Mouse (Mus musculus): ENCODE results near the gene Irf3.
A peak's percentile ranks its signal among the peaks of the same experiment; 100 is the strongest.

The Irf3 gene

GRCm38 (mm10) chr7:44974383-44975116 is 22.9 kb upstream of the Irf3 start, which contains the start of gene Cpt1c:
TSS of gene Cpt1c (minus strand) at chr7:44974851.
- peak; percentile 56 for DNase-seq (ENCODE audit: low spot score)

DNA sequence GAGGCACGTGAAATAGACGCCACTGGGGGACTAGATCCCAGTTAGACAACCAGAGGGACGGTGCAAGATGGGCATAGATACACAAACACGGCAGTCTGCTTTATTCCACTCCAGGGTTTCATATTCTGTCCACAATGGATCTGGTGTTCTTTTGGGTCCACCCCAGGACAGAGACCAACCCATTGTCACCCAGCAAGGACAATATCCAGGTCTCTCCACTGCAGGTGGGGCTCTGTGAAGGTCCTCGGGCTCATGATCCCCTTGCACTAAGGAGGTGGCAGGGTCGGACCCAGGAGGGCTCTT is 22.4 kb upstream of the Irf3 start:
- no peak for DNase-seq (ENCODE audit: low spot score)

DNA sequence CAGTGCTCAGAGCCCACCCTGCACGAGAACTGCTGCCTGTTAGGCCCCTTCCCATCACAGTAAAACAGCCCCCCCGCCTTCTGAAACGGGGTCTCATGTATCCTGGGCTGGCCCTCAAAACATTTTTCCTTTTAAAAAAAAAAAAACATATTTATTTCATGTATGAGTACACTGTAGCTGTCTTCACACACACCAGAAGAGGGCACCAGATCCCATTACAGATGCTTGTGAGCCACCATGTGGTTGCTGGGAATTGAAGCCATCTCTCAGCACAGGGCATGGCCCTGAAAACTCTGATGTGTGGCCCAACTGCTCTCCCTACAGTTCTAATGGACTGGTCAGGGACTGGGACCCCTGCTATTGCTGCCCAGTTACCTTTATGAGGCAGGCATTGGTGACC is 19.1 kb upstream of the Irf3 start:
- DNase-seq (ENCODE audit: low spot score): no peak

GRCm38 (mm10) chr7:44981539-44981938 is 15.9 kb upstream of the Irf3 start:
- no peak for DNase-seq (ENCODE audit: low spot score)

- peak; percentile 75 for DNase-seq (ENCODE audit: low spot score)
Observed at GRCm38 (mm10) chr7:44983085-44983484, 14.4 kb upstream of the Irf3 start.

- no peak for DNase-seq (ENCODE audit: low spot score)
Observed at GRCm38 (mm10) chr7:44983944-44984832, 13.3 kb upstream of the Irf3 start.

GRCm38 (mm10) chr7:44984833-44985164 is 12.6 kb upstream of the Irf3 start:
- no peak for DNase-seq (ENCODE audit: low spot score)

GRCm38 (mm10) chr7:44985595-44986191 is 11.8 kb upstream of the Irf3 start:
- peak; percentile 33 for DNase-seq (ENCODE audit: low spot score)

DNA sequence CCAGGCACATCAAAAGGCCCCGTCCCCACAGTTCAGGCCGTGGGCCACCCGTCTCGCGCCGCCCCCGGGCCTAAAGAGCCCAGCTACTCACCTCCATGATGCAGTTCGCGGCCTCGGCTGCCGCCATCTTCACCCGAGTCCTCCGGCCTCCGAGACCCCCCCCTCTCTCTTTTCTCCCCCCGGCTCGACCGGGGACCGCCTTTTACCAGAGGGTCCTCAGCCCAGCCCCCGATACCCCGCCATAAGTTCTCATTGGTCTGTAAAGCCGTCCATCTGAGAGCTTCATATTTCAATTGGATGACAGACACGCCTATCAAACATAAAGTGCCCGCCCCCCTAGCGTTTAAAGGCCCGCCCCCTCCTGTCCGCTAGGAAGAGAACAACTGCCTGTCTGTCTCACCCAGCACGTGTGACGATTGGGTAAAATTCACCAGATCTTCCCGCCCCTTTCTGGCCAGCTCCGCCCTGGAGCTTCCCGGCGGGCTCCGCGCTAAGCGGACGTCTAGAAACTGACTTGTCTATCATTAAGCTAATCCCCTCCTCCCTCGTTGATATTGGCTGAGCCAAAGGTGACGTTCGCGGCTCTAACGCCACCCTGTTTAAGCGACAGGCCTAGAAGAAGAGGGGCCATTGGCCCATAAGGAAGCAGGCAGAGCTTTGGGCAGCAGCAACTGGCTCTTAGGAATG is 11.1 kb upstream of the Irf3 start, which contains the start of gene Prmt1:
TSS of gene Prmt1 (minus strand) at position 377 of the 687 bp plus-strand sequence.
- DNase-seq (ENCODE audit: low spot score): peak; percentile 99

DNA sequence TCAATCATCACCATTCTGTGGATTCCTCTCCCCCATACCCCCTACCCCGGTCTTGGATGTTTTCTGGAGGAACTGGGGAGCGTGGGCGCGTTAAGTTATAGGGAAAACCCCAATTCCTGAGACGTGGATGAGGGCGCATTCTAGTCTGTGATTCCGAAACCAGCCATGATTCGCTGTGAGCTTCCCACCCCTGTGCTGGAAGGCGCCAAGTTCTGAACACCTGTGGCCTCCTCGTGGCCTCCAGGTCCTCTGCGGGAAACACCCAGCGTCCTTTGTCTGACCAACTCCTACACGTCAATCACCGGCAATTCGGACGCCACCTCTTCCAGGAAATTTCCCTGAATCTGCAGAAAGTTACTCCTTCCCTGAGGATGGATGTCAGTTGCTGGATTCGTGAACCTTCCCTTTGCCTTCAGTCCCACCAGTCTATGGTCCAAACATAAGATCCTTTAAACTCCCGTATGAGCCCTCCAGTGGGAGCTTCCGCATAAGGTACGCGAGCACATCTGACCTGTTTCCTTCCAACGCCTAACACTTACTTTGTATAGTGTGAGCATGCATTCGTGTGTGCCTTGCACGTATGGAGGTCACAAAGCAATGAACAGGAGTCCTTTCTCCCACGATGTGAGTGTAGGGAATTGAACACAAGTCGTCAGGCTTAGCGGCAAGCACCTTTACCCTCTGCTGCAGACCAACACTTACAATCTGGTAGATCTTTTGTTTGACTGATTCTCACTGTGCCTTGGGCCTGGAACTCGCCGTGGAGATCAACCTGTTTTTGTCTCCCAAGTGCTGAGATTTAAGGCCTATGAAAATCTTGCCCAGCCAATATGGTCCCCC is 10.3 kb upstream of the Irf3 start:
- DNase-seq (ENCODE audit: low spot score): no peak

DNA sequence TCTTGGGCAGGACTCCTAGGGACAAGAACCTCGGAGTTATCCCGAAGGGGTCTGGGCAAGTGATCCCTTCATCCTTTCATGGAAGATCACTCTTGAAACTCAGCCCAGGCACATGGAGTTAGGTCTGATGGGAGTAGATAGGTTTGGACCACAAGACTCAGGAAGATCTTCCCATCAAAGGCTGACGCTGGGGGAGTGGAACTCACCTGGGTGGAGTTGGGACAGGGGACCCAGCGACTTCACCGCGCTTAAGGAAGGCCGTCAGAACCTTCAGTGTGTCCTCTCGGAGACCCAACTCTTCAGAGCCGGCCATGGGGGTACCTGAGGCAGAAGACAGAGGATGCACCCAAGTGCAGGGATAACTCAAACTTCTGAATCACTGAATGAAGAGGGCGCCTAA is 776 bp upstream of the Irf3 start:
- DNase-seq (ENCODE audit: low spot score): no peak

DNA sequence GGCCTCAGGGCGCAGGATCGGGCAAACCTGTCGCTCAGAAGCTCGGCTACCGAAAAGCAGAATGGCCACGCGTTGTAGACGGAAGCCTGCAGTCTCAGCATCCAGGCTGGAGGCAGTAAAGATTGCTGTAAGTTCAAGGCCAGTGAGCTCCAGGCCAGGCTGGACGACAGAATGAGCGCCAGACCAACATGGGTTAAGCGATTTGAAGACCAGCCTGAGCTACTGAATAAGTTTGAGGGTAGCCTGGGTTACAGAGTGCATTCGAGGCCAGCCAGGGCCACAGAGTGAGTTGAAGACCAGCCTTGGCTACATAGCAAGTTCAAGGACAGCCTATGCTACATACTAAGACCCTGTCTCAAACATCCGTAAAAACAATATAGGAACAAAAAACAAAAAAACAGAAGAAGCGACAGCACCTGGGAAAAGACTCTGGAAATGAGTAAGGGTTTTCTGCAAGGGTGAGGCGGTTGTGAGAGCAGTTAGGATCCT is 536 bp downstream of the Irf3 start:
- DNase-seq (ENCODE audit: low spot score): no peak

DNA sequence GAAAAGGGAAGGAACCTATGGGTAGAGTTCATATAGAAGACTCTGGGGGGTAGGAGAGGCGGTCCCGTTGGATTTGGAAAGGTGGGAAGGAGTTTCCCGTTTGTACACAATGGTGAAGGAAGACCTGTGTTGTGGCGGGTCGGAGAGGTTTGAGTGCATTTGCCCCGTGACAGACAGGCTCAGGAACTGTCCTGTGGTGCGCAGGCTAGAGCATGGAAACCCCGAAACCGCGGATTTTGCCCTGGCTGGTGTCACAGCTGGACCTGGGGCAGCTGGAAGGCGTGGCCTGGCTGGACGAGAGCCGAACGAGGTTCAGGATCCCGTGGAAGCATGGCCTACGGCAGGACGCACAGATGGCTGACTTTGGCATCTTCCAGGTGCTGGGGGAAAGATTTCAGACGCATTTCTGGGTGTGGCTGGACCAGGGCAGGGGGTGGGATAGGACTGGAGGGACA is 1.1 kb downstream of the Irf3 start, which contains the start of gene Bcl2l12:
TSS of gene Bcl2l12 (minus strand) at position 212 of the 455 bp plus-strand sequence.
- DNase-seq (ENCODE audit: low spot score): no peak

- DNase-seq (ENCODE audit: low spot score): no peak
Observed at GRCm38 (mm10) chr7:44999753-45000152, 2.3 kb downstream of the Irf3 start.

GRCm38 (mm10) chr7:45000539-45001114 is 3.2 kb downstream of the Irf3 start:
- DNase-seq (ENCODE audit: low spot score): no peak

GRCm38 (mm10) chr7:45002440-45002839 is 5.0 kb downstream of the Irf3 start:
- no peak for DNase-seq (ENCODE audit: low spot score)

- DNase-seq (ENCODE audit: low spot score): no peak
Observed at GRCm38 (mm10) chr7:45004546-45004945, 7.1 kb downstream of the Irf3 start.

- DNase-seq (ENCODE audit: low spot score): no peak
Observed at GRCm38 (mm10) chr7:45005321-45005992, 8.0 kb downstream of the Irf3 start.

GRCm38 (mm10) chr7:45006503-45006902 is 9.1 kb downstream of the Irf3 start:
- DNase-seq (ENCODE audit: low spot score): no peak

DNA sequence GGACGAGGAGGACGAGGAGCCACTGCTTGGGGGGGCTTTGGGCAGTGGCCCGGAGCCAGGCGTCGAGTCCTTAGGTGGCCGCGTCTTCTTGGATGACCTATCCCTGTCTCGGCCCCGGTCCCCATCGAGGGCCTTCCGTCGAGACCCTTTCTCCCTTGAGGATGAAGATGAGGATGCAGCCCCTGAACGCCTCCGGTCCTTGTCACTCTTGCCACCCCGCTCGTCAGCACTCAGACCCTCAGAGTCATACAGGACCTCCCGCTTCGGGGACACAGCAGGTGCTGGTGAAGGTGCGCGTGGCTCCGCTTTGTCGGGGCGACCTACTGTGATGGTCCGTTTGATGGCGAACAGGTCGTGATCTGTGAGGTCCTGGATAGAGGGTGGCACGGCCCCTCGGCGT is 9.7 kb downstream of the Irf3 start:
- no peak for DNase-seq (ENCODE audit: low spot score)

Measured in ovary, postnatal 10 days (tissue).